Mouse (Mus musculus) right cerebral cortex, postnatal 25 days (tissue): Measurements from ENCODE around the gene Ctnnbl1.
A peak's percentile ranks its signal among the peaks of the same experiment; 100 is the strongest.

Experiments used
- DNase-seq: peaks from one replicate; pipeline ENCODE4 v3.0.0; 2022

Gene Ctnnbl1

DNA sequence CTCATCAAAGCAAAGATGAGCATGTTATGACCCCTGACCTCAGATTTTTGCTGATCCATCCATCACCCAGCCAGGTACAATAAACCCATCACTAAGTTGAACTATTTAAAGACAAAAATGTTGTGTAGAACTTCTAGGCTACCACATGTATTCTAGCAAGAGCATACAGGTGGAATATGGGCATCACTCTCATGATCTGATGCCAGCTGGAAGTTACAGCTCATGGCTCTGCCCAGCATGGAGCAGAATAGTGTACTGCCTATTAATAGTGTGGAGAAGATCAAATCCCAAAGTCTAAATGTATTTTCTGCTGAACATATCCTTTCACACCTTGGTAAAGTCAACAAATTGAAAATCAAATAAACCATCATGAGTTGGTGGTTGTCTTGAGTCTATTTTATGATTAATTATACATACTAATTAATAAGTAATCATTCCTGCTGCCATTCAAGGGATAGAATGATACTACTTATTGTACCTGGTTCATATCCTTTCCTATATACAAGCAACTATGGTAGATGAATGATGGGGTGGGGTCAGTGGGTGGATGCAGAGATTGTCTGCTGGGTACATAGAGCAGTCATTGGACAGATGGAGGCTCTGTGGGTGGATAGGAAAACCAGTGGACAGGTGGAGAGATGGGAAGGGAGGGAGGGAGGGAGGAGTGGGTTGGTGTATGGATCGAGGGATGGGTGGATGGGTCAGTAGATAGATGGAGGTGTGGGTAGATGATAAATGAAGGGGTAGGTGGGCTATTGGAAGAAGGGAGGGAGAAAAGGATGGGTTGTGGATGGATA lies 58.6 kb downstream of the Ctnnbl1 start:
- no peak for DNase-seq

DNA sequence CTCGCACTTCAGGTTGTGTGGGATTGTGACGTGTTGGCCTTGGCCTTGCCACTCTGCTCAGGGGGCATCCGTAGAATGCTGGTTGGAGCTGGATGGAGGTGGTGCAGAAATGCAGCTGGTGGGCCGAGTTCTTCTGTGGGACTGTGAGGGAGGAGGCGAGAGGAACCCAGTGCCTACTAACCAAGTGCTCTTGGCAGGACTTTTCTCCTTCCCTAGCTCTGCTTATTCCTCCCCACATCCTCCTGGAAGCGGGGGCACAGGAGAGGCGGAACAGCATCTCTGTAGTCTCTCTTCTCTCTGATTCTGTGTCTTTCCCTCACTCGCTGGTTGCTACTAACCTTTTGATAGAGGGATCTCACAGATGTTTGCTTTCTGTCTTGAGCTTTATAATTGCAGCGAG lies 62.3 kb downstream of the Ctnnbl1 start:
- DNase-seq, result no peak

GRCm38 (mm10) chr2:157800288-157800687 lies 63.1 kb downstream of the Ctnnbl1 start:
- no peak for DNase-seq

GRCm38 (mm10) chr2:157800746-157801501 lies 63.7 kb downstream of the Ctnnbl1 start:
- no peak for DNase-seq

GRCm38 (mm10) chr2:157801505-157802357 lies 64.5 kb downstream of the Ctnnbl1 start:
- DNase-seq, result no peak

DNA sequence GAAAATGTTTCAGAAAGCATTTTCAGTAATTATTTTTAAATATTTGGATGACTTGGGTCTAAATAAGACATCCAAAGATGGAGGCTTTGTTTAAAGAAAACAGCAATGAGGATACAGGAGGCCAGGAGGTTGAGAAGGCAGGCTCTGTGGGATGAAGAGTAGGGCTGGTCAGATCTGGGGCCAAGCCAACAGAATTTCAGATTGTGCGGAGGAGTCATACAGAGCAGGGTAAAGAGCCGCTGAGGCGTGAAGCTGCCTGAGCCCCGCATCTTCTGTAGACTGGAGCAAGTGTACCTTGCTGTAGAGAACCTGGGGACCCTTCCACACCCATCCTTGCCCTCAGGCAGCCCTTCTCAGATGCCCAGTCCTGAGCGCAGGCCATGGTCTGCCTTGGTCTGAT lies 65.5 kb downstream of the Ctnnbl1 start:
- no peak for DNase-seq

DNA sequence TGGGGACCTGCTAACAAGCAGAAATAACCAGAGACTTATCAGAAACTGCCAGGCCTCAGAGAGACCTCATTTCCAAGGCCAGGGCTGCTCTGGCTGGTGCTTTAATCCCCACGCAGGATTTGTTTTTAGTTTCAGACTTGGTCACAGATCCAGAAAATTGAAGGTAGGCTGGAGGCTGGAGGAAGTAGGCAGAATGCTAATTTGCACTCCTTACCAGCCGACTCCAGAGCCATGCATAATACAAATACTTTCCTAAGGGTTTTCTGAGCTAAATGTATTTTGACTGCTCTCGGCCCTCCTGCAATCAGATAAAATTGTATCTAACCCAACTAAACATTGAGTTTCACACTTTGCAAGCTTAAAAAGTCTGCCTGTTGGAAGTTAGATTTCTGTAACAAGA lies 67.2 kb downstream of the Ctnnbl1 start:
- DNase-seq, result peak; percentile 35

DNA sequence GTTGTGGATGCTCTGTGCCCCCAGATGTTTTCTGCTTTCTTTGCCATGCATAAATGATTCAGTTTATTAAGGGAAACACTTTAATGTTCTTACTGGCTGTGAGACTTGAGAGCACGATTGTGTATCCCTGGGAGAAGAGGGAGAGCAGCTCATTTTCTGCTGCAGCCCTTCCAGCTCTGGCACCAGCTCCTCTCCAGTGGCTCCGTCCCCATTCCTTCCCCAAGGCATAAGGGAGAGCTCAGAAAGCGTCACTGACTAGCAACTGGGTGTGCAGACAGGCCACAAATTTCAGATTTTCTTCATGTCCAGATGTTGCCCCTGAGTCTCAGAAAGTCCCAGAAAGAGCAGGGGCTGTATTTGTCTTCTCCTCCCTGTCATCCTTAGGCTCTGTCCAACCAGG lies 67.9 kb downstream of the Ctnnbl1 start:
- DNase-seq, result no peak

- no peak for DNase-seq
Measured at GRCm38 (mm10) chr2:157807076-157807475, 69.9 kb downstream of the Ctnnbl1 start.

DNA sequence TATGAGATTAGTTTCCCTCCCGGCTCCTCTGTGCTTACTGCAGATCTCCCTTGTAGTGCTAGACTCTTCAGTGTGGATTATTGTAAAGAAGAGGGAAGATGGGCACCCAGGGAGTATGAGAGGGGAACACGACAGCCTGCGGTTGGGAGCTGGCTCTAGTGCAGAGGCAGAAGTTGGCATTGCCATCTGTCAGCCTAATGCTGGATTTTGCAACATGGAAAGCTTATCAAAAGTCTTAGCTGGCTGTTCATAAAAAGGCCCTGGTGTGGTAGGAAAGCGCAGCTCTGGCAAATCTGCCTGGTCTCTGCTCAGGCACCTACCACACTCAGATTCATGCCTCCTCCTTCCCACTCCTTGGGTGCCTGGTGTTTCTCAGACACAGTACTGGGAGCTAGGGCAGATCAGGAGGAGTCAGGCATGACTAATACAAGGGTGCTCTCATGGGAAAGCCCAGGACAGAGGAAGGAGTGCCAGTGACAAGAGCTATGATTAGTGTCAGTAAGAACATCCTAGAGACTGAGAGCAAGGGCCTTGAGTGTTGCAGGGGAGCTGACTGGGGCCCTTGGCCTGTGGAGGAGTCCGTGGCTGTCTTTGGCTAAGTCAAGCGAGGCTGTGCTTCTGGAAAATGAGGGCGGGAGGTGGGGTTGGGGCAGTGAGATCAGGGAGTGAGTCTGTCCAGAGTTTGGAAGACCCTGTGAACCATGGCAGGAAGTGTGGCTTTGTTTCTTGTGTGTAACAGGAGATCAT lies 70.6 kb downstream of the Ctnnbl1 start:
- DNase-seq, result no peak

DNA sequence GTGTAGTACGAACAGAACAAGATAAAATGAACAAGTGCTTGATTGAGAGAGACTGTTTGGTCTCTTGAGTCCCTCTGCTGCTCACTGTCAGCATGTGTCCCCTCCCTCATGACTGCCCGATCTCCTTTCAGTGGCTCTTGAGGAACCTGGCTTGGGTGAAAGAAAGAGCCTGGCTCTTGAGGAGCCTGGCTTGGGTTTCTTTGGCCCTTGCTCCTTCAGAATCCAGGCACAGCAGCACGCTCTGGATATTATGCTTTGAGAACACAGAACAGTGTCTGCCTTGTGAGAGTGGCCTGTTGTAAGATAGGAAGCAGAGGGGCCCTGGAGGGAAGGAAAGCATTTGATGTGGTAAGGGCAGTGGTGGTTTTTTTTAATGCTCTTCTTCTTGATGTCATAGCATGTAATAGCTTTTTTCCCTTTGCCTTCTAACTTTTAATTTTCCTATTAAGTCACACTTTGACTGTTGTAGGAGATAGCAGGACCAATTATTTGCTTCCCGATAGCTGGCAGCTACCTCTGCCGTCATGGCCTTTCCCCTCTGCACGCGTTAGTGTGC lies 71.2 kb downstream of the Ctnnbl1 start:
- no peak for DNase-seq

- DNase-seq, result no peak
Measured at GRCm38 (mm10) chr2:157809341-157809740, 72.1 kb downstream of the Ctnnbl1 start.

GRCm38 (mm10) chr2:157810749-157811148 lies 73.5 kb downstream of the Ctnnbl1 start:
- DNase-seq, result no peak

GRCm38 (mm10) chr2:157813121-157813520 lies 75.9 kb downstream of the Ctnnbl1 start:
- no peak for DNase-seq

- DNase-seq, result no peak
Measured at GRCm38 (mm10) chr2:157814116-157814964, 77.1 kb downstream of the Ctnnbl1 start.

GRCm38 (mm10) chr2:157814965-157815283 lies 77.7 kb downstream of the Ctnnbl1 start:
- DNase-seq, result no peak

DNA sequence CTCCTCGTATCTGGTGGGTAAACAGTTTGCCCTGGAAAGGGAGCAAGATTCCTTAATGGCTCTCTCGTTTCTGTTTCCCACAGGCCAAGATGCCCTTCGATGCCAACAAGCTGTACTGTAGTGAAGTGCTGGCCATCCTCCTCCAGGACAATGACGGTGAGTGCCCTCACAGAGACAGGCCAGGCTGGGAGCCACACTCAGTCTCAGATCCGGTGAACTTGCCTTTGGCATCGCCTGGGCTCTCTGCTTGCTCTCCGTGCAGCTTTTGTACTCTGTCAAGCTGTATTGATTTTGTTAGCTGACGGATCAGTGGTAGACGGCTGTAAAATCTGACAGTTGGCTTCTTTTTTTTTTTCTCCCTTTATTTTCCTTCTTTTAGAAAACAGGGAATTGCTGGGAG lies 80.5 kb downstream of the Ctnnbl1 start:
- no peak for DNase-seq

- no peak for DNase-seq
Measured at GRCm38 (mm10) chr2:157818576-157819320, 81.5 kb downstream of the Ctnnbl1 start.

DNA sequence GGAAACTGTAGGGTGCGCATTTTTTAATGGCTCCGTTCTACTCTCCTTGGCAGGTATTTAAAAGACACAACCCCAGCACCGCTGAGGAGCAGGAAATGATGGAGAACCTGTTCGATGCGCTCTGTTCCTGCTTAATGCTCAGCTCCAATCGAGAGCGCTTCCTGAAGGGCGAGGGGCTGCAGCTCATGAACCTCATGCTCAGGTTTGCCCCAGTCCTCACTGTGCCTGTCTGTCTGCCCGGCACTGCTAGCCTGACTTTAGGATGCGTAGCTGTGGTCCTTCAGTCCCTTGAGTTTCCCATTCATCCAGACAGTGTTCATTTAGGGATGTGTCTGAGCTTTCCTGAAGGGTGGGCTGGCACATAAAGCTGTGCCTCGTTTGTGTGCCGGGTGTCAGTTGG lies 82.2 kb downstream of the Ctnnbl1 start:
- no peak for DNase-seq

DNA sequence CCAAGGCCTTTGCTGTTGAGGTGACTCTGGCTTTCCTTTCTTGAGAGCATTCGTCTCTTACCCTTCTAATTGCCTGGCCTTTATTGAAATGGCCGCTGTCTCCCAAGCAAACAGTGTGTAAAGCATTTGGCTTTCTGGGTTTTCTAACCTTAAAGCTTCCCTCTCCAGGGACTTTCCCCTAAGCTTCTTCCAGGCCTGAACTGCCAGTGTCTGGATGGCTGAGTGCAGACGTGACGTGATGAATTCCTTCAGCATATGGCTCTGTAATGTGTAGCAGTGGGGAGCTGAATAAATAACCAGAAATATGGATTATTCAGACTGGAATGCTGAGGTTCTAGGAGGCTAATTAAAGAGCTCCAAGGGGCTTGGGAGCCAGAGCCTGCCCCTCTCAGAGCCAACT lies 84.1 kb downstream of the Ctnnbl1 start:
- DNase-seq, result no peak

DNA sequence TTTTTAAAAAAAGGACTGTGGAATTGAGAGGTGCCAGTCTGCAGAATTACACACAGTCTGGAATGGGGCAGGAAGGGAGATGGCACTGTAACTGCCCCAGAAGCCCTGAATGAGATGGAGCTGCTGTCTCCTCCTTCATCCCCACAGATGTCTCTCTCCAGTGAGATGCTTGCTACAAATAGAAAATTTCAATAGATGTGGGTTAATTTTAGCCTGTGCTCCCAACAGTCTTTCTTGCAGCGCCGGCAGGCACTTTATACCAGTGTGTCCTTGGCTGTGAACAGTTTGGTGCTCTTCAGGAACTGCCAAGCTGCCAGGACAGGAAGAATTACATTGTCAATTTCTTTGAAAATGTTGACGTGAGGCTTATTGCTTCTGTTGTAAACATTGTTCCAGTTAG lies 86.3 kb downstream of the Ctnnbl1 start:
- DNase-seq, result no peak
